Mouse (Mus musculus) granulocyte monocyte progenitor cell, adult 5-6 weeks (primary cell): Measurements from ENCODE around the gene Sgsm1. TPM values are rescaled to one million over a fixed set of nuclear protein-coding genes. Genes with fewer than 3 reads are reported as not detected.
A peak's percentile ranks its signal among the peaks of the same experiment; 100 is the strongest.

Experiments used
- ATAC-seq: replicated peaks from 2 replicates; pipeline ENCODE4 v1.8.0; 2016; ENCODE audit warnings: mild to moderate bottlenecking, moderate TSS enrichment, inconsistent platforms; ENCODE audit not compliant: poor library complexity, severe bottlenecking
- total RNA-seq, 2 experiments: library from RNA; stranded (forward) in 1 of 2; stranded (reverse) in 1 of 2; fragments of 200-712, 200-1000 nt in 1 of 2; fragments of >200 nt in 1 of 2; fragmentation: Nextera tagmentation in 1 of 2; gene quantifications; 2 replicates each; pipeline ENCODE4 v1.2.3; 2014 to 2017

Gene Sgsm1
- total RNA-seq, 2 experiments from 2014 or later = not detected

GRCm38 (mm10) chr5:113286591-113287520, 23.7 kb downstream of the Sgsm1 start:
- no peak for ATAC-seq

GRCm38 (mm10) chr5:113286048-113286447, 24.5 kb downstream of the Sgsm1 start:
- no peak for ATAC-seq

GRCm38 (mm10) chr5:113285541-113285940, 25.0 kb downstream of the Sgsm1 start:
- no peak for ATAC-seq

GRCm38 (mm10) chr5:113283726-113284125, 26.9 kb downstream of the Sgsm1 start:
- ATAC-seq = peak; percentile 78

GRCm38 (mm10) chr5:113281557-113281956, 29.0 kb downstream of the Sgsm1 start:
- no peak for ATAC-seq

GRCm38 (mm10) chr5:113280138-113280856, 30.3 kb downstream of the Sgsm1 start:
- no peak for ATAC-seq

- ATAC-seq = no peak
Measured at GRCm38 (mm10) chr5:113275839-113276238, 34.7 kb downstream of the Sgsm1 start.

- ATAC-seq = no peak
Measured at GRCm38 (mm10) chr5:113271207-113271811, 39.3 kb downstream of the Sgsm1 start.

GRCm38 (mm10) chr5:113270043-113270442, 40.5 kb downstream of the Sgsm1 start:
- ATAC-seq = no peak

GRCm38 (mm10) chr5:113268246-113268645, 42.3 kb downstream of the Sgsm1 start:
- no peak for ATAC-seq

GRCm38 (mm10) chr5:113265637-113266036, 44.9 kb downstream of the Sgsm1 start:
- no peak for ATAC-seq

GRCm38 (mm10) chr5:113250806-113251205, 59.8 kb downstream of the Sgsm1 start:
- no peak for ATAC-seq

- ATAC-seq = no peak
Measured at GRCm38 (mm10) chr5:113249263-113249930, 61.2 kb downstream of the Sgsm1 start.

- ATAC-seq = no peak
Measured at GRCm38 (mm10) chr5:113230196-113230595, 80.4 kb downstream of the Sgsm1 start.

- peak; percentile 74 for ATAC-seq
Measured at GRCm38 (mm10) chr5:113226632-113227102, 83.9 kb downstream of the Sgsm1 start, which contains the start of gene Tmem211. TSS of gene Tmem211 (plus strand) at chr5:113226909.

GRCm38 (mm10) chr5:113225686-113226435, 84.7 kb downstream of the Sgsm1 start:
- no peak for ATAC-seq

- ATAC-seq = peak; percentile 68
Measured at GRCm38 (mm10) chr5:113225271-113225670, 85.3 kb downstream of the Sgsm1 start.

- ATAC-seq = no peak
Measured at GRCm38 (mm10) chr5:113223888-113224287, 86.7 kb downstream of the Sgsm1 start.

- ATAC-seq = peak; percentile 62
Measured at GRCm38 (mm10) chr5:113221147-113221865, 89.3 kb downstream of the Sgsm1 start, which contains the start of gene 2900026A02Rik. TSS of gene 2900026A02Rik (minus strand) at chr5:113221236.
